Mouse (Mus musculus) kidney, embryonic 16.5 days (tissue): ENCODE data around the gene Epop. TPM values are rescaled to one million over a fixed set of nuclear protein-coding genes. Genes with fewer than 3 reads are reported as not detected.

Experiments used
- ATAC-seq: fragments of 200-750 bp; cut with Nextera tagmentation; 2 replicates; pipeline ENCODE4 v1.8.0; 2017; ENCODE audit warnings: moderate TSS enrichment; ENCODE audit not compliant: low FRiP score, low TSS enrichment
- H3K27ac ChIP-seq: fragments of 300-500 bp; sonication (generic); 2 replicates; pipeline ENCODE4 v1.5.1; 2014; ENCODE audit warnings: low read length
- H3K27me3 ChIP-seq: fragments of 300-500 bp; sonication (generic); 2 replicates; pipeline ENCODE4 v1.6.1; 2014; ENCODE audit warnings: low read length, control low read depth, mixed read lengths; ENCODE audit not compliant: insufficient read depth
- H3K36me3 ChIP-seq: fragments of 300-500 bp; sonication (generic); 2 replicates; pipeline ENCODE4 v1.6.1; 2014; ENCODE audit warnings: low read length, control low read depth, mixed read lengths; ENCODE audit not compliant: insufficient read depth
- H3K4me1 ChIP-seq: fragments of 300-500 bp; sonication (generic); 2 replicates; pipeline ENCODE4 v1.6.1; 2014; ENCODE audit warnings: low read length, control low read depth, mixed read lengths; ENCODE audit not compliant: insufficient read depth
- H3K4me2 ChIP-seq: fragments of 300-500 bp; sonication (generic); replicated peaks from 2 replicates; pipeline ENCODE4 v1.6.1; 2014; ENCODE audit warnings: low read depth, low read length
- H3K4me3 ChIP-seq: fragments of 300-500 bp; sonication (generic); 2 replicates; pipeline ENCODE4 v1.5.1; 2014; ENCODE audit warnings: mild to moderate bottlenecking, low read length
- H3K9ac ChIP-seq: fragments of 300-500 bp; sonication (generic); replicated peaks from 2 replicates; pipeline ENCODE4 v1.6.1; 2014; ENCODE audit warnings: low read length
- H3K9me3 ChIP-seq: fragments of 300-500 bp; sonication (generic); 2 replicates; pipeline ENCODE4 v1.6.1; 2016; ENCODE audit warnings: low read length, control low read depth
- WGBS: fragments of 180-500 bp; shearing (Covaris S2); extraction: QIAGEN DNeasy Blood & Tissue Kit; methylation state at CpG from one replicate; pipeline ENCODE4 v1.1.7; 2014; 5-methylcytosine and 5-hydroxymethylcytosine counted together
- polyA plus RNA-seq: library from polyadenylated mRNA; unstranded; fragments of >200 nt; fragmentation: Nextera tagmentation; extraction: Ambion mirVana; gene quantifications from 2 replicates; pipeline ENCODE4 v1.2.1, GENCODE M21; 2015

Gene Epop
- polyA plus RNA-seq: 2.3 and 2.5 TPM in 2 replicates

DNA sequence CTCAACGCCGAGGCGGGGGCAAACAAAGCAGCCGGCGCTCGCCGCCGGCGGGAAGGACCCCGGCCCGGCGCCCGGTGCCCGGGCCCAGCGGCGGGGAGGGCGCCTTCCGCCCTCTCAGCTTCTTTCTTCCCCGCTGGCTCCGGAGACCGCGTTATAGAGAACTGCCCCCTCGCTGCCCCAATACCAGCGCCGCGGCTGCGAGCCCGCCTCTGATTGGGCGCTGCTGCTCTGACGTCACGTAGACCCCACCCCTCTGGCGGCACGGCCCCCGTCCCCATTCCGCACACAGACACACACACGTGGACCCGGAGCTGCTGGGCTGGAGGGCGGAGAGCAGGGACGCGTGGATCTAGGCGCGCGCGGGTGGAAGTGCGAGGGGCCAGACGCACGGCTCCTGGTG, at the start of gene Epop:
Gene Epop (minus strand): TSS at position 127 of the 400 bp plus-strand sequence.
- Histone ChIP-seq H3K4me1 (peaks cover 40% of the 10 kb centered on the region), H3K9ac (peak within 1 kb of the TSS; percentile 81), H3K36me3 (no peaks in the 10 kb centered on the region), H3K4me3 (peak within 1 kb of the TSS; percentile 71), H3K4me2 (peak within 1 kb of the TSS; percentile 97), H3K27ac (no peak within 1 kb of the TSS), H3K9me3 (no peaks in the 10 kb centered on the region), H3K27me3 (peaks cover 68% of the 10 kb centered on the region)
- peak; percentile 89 for ATAC-seq
- 0% methylated on average over 43 of the region's 47 CpGs for WGBS

DNA sequence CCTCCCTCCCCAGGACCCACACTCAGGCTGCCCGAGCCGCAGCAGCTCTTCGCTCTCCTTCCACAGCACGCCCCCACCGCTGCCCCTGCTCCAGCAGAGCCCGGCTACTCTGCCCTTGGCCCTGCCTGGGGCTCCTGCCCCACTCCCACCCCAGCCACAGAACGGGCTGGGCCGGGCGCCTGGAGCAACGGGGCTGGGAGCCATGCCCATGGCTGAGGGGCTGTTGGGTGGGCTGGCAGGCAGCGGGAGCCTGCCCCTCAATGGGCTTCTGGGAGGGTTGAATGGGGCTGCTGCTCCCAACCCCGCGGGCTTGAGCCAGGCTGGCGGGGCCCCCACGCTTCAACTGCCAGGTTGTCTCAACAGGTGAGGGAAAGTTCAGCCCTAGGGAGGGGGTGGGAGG, 48.8 kb upstream of the Epop start:
- Histone ChIP-seq H3K27ac (no peak overlapping the region), H3K4me3 (no peak overlapping the region), H3K27me3 (no peaks in the 10 kb centered on the region), H3K4me2 (no peak overlapping the region), H3K9me3 (no peaks in the 10 kb centered on the region), H3K4me1 (peaks cover 5% of the 10 kb centered on the region; the same call in 1 of the 2 replicates), H3K36me3 (peaks cover 81% of the 10 kb centered on the region), H3K9ac (no peak overlapping the region)
- ATAC-seq: no peak
- 86% methylated on average over 10 of the region's 15 CpGs for whole genome bisulfite sequencing

DNA sequence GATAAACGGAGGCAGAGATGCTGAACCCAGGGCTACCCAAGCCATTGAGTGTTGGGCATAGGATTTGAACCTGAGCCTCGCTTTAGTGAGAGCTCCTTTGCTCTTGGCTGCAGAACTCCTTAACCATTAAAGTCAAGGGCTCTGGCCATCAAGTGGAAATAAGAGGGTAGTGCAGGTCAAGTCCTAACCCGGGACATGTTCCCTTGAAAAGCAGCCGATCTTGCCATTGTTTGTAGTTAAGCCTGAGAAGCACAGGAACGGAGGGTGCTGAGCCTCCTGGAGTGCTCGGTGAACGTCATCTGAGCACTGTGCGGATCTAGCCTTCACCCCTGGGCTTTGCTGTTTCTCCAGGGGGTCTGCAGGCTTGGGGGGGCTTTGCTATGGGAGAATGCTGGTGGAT, 48.3 kb upstream of the Epop start:
- Histone ChIP-seq H3K36me3 (peaks cover 82% of the 10 kb centered on the region), H3K4me1 (peaks cover 5% of the 10 kb centered on the region; the same call in 1 of the 2 replicates), H3K9ac (no peak overlapping the region), H3K27ac (no peak overlapping the region), H3K27me3 (no peaks in the 10 kb centered on the region), H3K4me2 (no peak overlapping the region), H3K9me3 (no peaks in the 10 kb centered on the region), H3K4me3 (no peak overlapping the region)
- no peak for ATAC-seq
- 68% methylated on average over 8 of the region's 8 CpGs for WGBS

DNA sequence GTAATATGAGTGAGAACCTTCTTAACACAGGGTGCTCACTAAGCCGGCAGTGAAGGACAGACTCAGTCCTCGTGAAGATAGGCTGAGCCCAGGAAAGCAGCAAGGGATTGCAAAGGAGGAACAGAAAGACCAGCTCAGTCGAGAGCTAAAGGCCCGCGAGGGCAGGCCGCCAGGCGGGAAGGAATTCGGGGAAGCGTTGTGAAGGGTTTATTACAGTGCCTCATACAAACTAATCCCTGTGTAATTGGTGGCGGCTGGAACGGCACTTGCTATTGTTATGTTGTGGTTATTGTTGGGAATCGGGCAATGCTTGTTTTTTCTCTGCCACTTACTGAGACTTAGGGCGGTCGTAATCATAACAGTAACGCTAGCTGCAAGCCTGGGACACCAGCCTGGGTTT, 47.9 kb upstream of the Epop start:
- Histone ChIP-seq H3K4me1 (peaks cover 4% of the 10 kb centered on the region; the same call in 1 of the 2 replicates), H3K27ac (no peak overlapping the region)
- ATAC-seq: no peak

DNA sequence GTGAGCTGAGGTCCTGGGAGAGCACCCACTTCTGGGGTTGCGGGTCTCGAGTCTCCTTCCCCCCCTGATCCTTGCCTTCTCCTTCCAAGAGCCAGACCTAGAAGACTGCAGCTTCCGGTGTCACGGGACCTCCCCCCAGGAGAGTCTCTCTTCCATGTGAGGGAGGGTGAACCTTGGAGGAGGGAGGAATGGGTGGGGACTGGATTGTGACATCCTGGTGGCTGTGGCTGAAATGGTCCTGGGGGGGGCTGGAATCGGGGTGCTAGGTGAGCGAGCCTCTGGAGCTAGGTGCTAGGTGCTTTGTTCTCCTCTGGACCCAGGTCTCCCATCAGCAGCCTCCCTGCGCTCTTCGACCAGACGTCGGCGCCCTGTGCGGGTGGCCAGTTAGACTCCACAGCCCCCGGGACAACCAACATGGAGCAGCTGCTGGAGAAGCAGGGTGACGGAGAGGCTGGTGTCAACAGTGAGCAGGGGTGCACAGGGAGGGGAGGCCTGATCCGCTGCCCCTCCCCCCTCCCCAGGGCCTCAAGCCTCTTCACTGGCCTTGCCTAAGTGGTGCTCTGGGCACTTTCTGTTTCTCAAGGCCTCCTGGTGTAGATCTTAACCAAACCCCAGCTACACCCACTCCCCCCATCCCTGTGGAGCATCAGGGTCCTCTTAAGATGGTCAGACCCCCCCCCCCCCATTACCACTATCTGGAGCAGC, 46.7 kb upstream of the Epop start:
- H3K36me3 ChIP-seq: peaks cover 82% of the 10 kb centered on the region

More for the DNA sequence above, 47.9 kb upstream of the Epop start:
- no peak overlapping the region for H3K4me2 ChIP-seq
- H3K4me3 ChIP-seq: no peak overlapping the region
- H3K27me3 ChIP-seq: no peaks in the 10 kb centered on the region
- H3K9ac ChIP-seq: no peak overlapping the region
- H3K9me3 ChIP-seq: no peaks in the 10 kb centered on the region
- H3K36me3 ChIP-seq: peaks cover 82% of the 10 kb centered on the region
- 57% methylated on average over 15 of the region's 15 CpGs for WGBS

DNA sequence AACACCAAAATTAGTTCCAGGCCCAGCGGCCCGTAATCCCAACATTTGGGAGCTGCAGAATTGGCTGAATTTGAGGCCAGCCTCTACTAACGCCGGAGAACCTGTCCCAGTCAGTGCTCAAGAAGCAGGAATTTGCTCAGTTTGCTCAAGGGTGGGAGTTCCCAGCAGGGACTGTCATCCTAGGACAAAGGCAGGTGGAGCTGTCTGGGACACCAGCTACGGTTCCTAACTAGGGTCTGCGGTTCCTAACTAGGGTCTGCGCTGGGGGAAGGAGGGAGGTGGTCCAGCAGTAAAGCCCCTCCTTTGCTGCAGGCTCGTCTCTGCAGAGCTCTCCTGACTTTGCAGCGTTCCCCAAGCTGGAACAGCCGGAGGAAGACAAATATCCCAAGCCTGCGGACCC, 43.6 kb upstream of the Epop start:
- 90% methylated on average over 11 of the region's 11 CpGs for WGBS
- no peak for ATAC-seq
- Histone ChIP-seq H3K4me2 (no peak overlapping the region), H3K27me3 (no peaks in the 10 kb centered on the region), H3K4me3 (no peak overlapping the region), H3K9ac (no peak overlapping the region), H3K4me1 (peaks cover 28% of the 10 kb centered on the region), H3K9me3 (no peaks in the 10 kb centered on the region), H3K36me3 (peaks cover 75% of the 10 kb centered on the region), H3K27ac (no peak overlapping the region)

More for the DNA sequence above, 46.7 kb upstream of the Epop start:
- Histone ChIP-seq H3K9ac (no peak overlapping the region), H3K27me3 (no peaks in the 10 kb centered on the region), H3K9me3 (no peaks in the 10 kb centered on the region), H3K4me2 (no peak overlapping the region), H3K4me3 (no peak overlapping the region), H3K27ac (no peak overlapping the region), H3K4me1 (no peaks in the 10 kb centered on the region)
- 84% methylated on average over 14 of the region's 15 CpGs for WGBS
- no peak for ATAC-seq

DNA sequence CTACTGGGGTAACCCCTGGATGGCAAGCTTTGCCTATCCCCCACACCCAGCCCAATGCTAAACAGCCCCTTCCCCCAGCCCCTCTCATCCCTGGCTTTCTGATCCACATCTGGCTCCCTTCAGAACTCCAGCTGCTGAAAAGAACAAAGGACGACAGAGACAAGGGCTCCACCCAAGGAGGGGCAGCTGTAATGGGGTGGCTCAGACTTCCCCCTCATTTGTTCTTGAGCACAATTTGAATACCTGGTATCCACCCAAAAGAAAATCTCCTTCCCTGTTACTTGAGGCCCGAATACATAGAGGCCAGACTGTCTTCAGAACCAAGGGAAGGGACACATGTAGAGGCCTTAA, 41.6 kb upstream of the Epop start:
- peaks cover 28% of the 10 kb centered on the region for H3K4me1 ChIP-seq
- peaks cover 79% of the 10 kb centered on the region for H3K36me3 ChIP-seq
- H3K27ac ChIP-seq: no peak overlapping the region
- WGBS: 52% methylated on average over 2 of the region's 2 CpGs
- no peak for ATAC-seq
- H3K4me2 ChIP-seq: no peak overlapping the region
- H3K27me3 ChIP-seq: no peaks in the 10 kb centered on the region
- no peaks in the 10 kb centered on the region for H3K9me3 ChIP-seq
- no peak overlapping the region for H3K4me3 ChIP-seq
- no peak overlapping the region for H3K9ac ChIP-seq

DNA sequence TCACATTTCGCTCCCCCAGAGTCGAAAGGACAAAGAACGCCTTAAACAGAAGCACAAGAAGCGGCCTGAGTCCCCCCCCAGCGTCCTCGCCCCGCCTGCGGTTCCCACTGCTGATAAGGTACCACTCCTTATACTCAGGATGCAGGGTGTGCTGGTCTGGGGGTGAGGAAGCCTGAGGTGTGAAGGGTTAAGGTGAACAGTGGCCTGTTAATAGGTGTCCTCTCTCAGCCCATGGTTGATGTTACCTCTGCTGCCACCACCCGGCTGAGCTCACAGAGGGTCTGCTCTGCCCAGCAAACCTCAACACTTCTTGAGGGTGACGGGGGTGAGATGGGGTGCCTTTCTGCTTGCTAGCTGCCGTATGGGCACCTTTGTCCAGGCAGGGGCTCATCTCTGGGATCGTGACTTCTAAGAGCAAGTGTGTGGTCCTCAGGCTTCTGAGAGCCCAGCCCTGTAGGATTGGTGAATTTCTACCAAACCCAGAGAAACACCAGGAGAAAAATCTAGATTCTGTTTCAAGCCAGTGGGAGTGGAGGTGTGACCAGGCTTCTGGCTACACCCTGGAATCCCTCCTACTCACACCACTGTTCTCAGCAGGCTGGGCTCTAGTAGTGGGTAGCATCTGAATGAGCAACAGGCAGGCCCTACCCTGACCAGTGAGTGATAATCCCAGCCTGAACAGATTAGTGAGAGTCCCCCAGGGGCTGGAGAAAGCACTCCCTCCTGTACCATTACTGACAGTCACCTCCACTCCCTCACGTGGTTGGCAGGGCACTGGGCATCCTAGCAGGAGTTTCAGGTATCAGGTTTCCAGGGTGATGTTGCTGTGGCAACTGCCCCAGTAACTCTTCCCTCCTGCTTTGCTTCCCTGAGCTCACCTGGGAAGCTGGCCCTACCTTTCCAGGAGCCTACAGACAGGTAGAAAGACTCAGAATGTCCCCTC, 41.0 kb upstream of the Epop start:
- ATAC-seq: no peak
- H3K9me3 ChIP-seq: no peaks in the 10 kb centered on the region
- H3K4me3 ChIP-seq: no peak overlapping the region
- peaks cover 81% of the 10 kb centered on the region for H3K36me3 ChIP-seq
- WGBS: 65% methylated on average over 13 of the region's 13 CpGs
- H3K4me2 ChIP-seq: no peak overlapping the region
- peak overlapping the region; percentile 33; the same call in 1 of the 2 replicates for H3K27ac ChIP-seq
- peaks cover 28% of the 10 kb centered on the region for H3K4me1 ChIP-seq
- H3K27me3 ChIP-seq: no peaks in the 10 kb centered on the region
- H3K9ac ChIP-seq: no peak overlapping the region

DNA sequence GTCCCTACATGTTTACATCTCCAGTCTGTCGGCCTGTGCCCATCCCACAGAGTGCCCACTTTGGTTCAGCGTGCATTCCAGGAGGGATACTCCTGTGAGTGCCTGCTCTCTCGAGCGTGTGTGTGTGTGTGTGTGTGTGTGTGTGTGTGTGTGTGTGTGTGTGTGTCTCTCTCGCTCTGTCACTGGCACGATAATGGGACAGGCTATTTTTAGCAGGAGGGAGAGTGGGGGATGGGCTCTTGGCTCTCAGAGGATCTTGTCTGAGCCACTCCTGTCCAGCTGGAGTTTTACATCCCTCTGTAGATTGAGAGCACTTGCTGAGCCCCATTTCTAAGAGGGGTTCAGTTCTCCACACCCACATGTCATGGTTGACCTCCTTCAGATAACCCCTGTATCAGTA, 40.3 kb upstream of the Epop start:
- Histone ChIP-seq H3K27ac (peak overlapping the region; percentile 80), H3K4me2 (no peak overlapping the region), H3K9me3 (no peaks in the 10 kb centered on the region), H3K36me3 (peaks cover 77% of the 10 kb centered on the region), H3K27me3 (no peaks in the 10 kb centered on the region), H3K4me1 (peaks cover 34% of the 10 kb centered on the region), H3K4me3 (no peak overlapping the region), H3K9ac (no peak overlapping the region)
- WGBS: 22% methylated on average over 6 of the region's 6 CpGs
- ATAC-seq: peak; percentile 21; the same call in 1 of the 2 replicates
